Mouse (Mus musculus) G1E-ER4 (cell line): ENCODE data around the gene Wdr95. TPM values are rescaled to one million over a fixed set of nuclear protein-coding genes. Genes with fewer than 3 reads are reported as not detected.

ENCODE experiments used
- GATA1 ChIP-seq: IDR thresholded peaks from one replicate; pipeline ENCODE4 v1.8.0; 2012; ENCODE audit warnings: low read length, inconsistent platforms
- polyA plus RNA-seq: library from polyadenylated mRNA; stranded (reverse); fragments of >175 nt; gene quantifications from 2 replicates; pipeline ENCODE4 v1.2.3, GENCODE M21; 2012

Wdr95 gene
- polyA plus RNA-seq, 1 experiment, result not detected

DNA sequence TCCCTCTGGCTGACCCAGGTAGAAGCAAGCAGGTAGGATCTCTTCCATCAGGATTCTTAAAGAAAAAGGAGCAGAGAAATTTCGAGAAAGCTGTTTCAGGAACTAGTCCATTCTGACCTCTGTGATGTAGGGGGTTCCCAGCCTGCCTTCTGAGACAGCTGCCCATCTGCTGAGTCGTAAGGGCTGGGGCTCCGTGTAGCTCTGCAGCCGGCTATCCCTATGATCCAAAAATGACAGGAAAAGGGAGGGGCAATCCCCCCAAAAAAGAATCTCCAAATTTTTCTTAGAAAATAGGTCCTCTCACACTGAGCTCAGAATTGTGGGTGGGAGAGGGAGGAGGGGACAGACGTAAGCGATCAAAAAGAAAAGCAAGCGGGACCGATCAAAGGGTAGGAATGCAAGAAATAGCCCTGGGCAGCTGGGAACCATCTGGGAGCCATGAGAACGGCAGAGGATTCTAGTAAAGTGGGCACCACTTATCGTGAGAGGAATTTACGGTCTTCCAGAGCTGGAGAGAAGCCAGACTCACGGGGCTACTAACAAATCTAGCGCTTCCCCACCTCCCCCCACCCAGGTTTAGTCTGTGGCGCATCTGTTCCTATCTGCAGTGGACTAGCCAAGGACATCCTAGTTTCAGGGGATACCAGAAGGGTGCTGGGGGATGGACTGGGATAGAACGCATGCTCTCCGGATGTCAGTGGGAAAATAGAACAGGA lies 9.5 kb downstream of the Wdr95 start:
- TF ChIP-seq GATA1, result no peak

DNA sequence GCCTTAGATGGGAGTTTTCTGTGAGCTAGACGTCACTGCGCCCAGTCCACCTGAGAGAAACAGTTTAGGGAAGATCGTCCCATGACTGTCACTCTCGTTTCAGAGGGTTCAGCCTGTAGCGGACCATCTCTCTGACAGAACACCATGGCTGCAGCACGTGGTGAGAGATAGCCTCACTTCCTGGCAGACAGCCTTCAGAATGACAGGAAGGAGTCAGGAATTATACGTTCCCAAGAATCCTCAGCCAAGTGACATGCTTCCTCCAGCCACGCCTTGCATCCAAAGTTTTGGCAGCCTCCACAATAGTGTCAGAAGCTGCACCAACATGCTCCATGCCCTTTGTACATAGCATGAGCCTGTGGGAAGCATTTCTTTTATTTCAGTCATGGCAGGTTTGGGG lies 10.1 kb downstream of the Wdr95 start:
- no peak for TF ChIP-seq GATA1

DNA sequence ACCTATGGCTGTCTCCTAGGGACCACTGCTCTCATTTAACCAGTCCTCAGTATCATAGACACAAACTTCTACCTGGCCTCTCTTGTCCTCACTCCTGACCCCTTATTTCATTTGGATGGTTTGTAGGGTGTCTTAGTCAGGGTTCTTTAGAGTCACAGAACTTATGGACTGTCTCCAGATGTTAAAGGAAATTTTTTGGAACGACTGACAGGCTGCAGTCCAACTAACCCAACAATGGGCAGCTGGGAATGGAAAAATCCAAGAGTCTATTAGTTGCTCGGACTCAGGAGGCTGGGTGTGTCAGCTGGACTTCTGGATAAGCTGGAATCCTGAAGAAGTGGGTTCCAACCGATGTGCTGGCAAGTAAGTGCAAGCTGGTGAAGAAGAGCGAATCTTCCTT lies 10.6 kb downstream of the Wdr95 start:
- no peak for TF ChIP-seq GATA1

DNA sequence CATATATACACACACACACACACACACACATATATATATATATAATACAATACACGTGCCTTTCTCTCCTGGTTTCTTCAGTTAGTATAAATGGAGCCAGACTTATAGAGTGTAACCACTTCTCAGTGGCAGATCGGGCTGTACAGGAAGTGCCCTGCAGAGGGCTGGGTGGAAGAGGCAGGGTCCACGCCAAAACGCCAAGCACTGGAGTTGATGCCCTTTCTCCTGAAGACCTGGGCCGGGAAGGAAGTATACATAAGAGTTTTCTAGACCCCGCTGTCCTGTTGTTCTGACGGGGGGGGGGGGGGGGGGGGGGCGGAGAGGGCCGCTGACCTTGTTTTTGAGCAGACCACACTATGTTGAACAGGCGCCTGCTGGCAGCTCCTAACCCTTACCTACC lies 22.7 kb downstream of the Wdr95 start:
- no peak for TF ChIP-seq GATA1

DNA sequence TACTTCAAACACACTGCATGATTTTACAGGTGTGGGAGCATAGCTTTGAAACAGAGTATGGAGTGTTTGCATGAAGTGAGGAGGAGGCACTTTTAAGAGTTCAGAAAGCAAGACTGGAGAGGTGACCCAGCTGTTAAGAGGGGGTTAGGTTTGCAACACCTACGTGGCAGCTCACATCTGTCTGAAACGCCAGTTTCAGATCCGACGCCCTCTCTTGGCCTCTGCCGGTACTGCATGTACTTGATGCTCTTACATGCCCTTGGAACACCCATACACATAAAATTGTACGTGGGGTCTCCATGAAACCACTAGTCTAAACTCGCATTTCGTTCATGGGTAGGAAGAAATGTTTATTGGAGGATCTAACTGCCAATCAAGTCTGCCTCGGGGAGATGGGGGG lies 24.3 kb downstream of the Wdr95 start:
- TF ChIP-seq GATA1, result no peak

DNA sequence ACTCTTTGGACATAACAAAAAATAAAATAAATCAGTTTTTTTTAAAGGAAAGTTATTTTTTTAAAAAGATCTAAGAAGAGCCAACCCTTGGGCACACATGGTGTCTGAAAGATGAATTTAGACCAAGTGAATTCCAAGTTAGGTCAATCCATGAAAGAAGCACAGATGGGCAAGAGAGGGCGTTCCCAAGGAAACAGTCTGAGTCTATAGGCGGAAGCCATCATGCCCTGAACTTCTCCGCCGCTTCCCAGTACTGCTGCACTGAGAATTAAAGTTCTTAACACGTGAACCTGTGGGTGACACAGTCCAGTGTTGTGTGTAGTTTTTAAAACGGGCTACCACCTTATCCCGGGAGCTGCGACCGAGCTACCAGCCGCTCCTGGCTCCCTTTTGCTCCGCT lies 24.9 kb downstream of the Wdr95 start:
- no peak for TF ChIP-seq GATA1

DNA sequence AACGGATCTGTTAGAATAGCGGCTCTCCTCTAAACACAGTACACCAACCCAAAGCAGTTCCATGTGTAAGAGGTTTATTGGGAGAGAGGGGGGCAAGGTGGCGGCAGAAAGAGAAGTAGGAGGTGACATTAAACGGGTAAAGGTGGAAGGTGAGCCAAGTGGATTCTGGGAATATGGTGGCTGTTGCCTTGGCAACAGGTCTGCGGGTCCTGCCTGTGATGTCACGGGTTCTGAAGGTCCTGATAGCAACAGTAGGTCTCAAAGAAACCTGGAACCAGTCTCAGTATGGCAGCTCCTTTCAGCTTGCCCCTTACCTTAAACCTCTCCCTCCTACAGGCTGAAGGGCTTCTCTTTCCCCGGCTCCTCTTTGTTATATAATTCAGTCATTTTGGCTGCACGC lies 25.9 kb downstream of the Wdr95 start:
- no peak for TF ChIP-seq GATA1

DNA sequence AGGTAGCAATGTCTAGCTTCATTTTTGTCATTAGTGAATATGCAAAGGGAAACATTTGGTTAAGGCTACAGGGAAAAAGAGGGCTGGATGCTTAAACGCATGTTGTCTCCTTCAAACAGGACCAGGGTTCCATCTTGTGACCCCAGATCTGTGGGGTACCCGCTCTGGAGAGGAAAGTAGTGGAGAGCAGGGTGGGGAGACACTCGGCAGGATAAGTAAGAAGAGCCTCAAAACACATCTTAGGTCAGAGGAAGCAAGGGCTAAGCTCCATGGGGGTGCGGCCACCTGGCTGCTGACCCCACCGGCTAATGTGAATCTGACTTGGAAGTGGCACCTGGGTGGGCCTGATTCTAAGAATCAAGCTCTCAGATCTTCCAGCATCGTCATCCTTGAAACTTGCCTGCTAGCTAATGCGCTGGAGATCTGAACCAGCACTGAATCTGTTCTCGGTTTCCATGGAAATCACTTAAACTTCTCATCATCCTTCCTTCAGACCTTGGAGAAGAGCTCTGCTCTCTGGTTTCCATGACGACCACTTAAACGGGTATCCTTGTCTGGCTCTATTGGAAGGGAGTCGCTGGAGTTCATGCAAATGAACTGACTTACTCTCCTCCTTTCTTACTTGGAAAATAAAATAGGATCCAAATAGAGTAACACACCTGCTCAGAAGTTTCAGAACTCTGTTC lies 32.6 kb downstream of the Wdr95 start:
- TF ChIP-seq GATA1, result no peak

DNA sequence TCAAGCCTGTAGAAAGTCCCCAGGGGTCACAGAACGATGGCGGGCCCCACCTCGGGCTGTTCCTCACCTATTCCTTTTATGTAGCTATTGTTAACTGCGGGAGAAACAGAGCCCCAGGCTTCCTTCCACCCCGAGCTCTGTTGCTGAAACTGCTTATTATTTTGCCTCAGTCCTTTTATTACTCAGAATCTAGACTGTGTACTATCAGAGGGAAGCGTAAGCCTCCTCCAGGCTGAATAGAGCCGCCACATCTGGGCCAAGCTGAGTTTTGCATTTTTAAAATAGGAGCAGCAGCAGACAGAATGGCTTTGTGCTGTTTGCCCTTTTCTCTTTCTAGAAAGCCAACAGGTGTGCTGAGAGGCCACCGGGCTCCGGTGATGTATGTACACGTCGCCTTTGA lies 37.5 kb downstream of the Wdr95 start:
- TF ChIP-seq GATA1, result no peak

DNA sequence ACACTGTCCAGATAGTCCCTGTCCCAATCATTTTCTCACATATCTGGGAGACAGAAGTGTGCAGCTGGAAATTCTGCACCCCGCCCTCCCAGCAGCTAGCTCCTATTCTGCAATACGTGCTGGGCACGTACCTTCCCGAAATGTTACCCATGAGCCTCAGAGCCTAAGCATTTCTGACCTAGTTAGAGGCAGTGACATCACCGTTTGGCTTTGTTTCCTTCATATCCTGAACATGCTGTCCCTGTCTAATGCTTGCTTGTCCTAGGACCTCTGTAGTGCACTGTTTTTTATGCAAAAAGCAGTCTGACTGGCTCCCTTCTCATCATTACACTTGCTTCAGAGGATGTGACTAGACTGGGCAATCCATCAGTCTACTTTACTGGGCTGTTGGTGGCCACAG lies 38.5 kb downstream of the Wdr95 start:
- TF ChIP-seq GATA1, result no peak

DNA sequence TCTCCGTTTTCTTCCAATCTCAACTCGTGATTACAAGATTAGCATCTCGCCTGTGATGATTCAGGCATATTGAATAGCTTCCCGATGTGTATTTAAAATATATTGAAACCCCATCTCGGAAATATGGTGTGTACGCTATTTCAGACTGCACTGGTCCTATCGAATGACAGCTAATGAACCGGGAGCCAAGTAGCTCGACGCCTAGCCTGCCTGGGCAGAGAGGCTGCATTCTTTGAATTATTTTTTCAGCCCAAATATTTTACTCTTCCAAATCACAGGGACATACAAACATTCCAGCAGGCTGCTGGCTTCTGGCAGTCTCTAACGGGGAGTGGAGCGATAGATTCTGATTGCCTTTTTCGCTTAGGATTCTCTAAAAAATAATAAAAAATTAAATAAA lies 40.5 kb downstream of the Wdr95 start:
- TF ChIP-seq GATA1, result no peak

DNA sequence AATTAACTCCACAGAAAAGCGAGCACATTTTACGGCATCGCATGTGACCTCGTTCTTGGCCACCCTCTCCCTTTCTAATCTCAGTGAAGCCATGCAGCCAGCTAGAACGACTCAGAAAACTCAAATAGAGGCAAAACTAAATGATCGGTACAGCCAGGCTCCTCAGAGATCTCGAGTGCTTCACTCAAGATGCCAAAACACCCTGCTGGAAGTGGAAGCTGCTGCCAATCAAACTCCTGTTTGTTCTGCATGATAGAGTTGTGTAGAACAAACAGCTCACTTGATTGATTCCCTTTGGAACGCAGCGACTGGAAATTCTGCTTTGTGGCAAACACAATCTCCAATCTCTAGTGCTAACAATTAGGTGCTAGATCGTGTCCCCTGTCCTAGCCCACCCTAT lies 48.5 kb downstream of the Wdr95 start:
- no peak for TF ChIP-seq GATA1

DNA sequence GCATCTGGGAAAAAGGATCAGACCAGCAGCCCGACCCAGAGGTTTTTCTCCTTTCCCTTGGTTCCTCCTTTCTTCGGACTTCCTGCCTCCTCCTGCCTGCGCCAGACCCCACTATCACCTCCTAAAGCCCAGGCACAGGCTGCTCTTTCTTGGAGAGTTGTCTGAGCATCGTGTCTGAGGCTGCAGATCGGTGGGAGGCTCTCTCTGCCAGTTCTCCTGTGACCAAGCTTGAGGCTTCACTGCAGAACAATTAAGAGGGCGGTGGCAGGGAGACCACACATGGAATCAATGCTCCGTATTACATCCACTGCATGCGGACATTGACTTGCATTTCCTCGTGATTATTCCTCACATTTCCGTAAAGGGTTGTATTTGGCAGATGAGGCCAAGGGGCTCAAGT lies 49.0 kb downstream of the Wdr95 start:
- TF ChIP-seq GATA1, result no peak

DNA sequence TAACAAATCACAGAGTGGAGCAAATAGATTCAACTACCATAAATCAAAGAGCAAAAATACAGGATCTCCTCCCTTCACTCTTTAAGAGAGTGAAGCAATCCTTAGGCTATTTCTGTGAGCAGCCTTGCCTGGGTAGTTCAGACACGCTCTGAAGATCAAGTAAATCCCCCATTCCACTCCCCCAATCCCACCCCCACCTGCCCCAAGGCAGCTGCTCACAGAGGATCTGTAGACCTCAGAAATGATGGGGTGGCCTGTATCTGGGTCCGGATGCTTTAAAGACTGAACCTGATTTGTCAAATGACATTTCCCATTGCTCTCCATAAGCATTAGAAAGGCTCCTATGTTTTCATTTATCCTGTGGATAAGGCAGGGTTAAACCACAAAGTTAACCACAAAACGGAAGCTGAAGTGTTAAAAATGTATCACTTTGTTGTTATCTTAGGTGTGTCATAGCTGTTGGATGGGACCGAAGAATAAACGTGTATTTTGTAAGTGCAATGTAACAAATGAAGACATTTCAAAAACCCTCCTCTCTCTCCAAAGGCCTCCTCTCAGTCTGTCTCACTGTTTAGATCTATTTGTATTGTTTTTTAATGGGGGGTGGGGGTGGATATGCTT lies 54.3 kb downstream of the Wdr95 start:
- TF ChIP-seq GATA1, result no peak

DNA sequence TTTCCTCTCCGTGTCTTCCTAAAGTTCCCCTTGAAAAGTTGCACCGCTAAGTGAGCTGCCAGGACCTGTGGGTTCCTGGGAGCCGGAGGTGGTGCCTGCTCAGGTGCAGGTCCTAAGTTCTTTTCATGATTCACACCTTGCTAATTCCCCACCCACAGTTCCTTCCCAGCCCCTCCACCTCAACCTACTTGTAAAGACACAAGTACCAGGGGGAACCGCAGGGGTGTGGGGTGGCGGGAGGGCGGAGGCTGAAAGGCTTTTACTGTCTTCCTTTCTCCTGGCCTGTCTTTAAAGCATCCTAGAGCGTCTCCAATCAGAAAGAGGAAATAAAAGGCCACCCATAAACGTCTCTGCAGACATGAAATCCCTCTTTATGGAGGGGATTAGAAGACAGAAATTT lies 55.0 kb downstream of the Wdr95 start:
- no peak for TF ChIP-seq GATA1

DNA sequence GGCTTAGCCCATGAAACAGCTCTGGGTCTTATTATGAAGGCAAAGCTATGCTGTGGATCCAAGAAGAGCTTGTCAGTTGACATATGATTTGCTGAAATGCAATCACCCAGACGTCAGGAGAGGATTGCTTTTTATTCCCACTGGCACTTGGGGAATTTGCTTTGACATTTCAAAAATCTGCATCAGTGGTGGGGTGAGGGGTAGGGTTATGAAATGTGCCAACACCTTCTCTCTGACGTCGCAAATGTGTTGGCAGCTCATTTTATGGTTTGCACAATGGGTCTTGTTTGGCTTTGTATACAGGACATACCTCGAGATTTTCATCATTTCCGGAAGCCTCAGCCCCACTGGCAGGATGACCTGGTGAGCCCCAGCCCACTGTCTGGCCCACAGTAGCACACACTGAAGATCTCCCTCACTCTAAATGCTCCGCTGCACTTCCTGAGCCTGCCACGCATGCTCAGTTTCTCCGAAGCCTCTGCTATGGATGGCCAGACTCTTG lies 55.7 kb downstream of the Wdr95 start:
- no peak for TF ChIP-seq GATA1

DNA sequence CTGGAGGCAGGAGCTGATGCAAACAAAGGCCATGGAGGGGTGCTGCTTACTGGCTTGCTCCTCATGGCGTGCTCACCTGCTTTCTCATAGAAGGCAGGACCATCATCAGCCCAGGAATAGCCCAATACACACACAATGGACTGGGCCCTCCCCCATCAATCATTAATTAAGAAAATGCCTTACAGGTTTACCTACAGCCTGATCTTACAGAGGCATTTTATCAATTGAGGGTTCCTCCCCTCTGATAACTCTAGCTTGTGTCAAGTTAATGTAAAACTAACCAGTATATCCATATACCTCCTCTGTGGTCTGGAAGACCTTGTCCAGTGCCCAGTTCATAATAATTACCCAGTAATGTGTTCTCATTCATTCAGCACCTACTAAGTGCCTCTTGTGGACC lies 56.8 kb downstream of the Wdr95 start:
- no peak for TF ChIP-seq GATA1
